Mouse (Mus musculus) midbrain, embryonic 11.5 days (tissue): ENCODE measurements around the gene Zfp74. TPM values are rescaled to one million over a fixed set of nuclear protein-coding genes. Genes with fewer than 3 reads are reported as not detected.

ENCODE experiments used
- ATAC-seq: fragments of 200-750 bp; cut with Nextera tagmentation; 2 replicates; pipeline ENCODE4 v1.8.0; 2017; ENCODE audit warnings: moderate TSS enrichment, moderate library complexity; ENCODE audit not compliant: low FRiP score
- DNase-seq: peaks from one replicate; pipeline ENCODE4 v3.0.0; 2015; ENCODE audit warnings: low spot score; ENCODE audit errors: missing footprints
- H3K27ac ChIP-seq: fragments of 300-500 bp; sonication (generic); 2 replicates; pipeline ENCODE4 v1.5.1; 2014; ENCODE audit warnings: low read depth, low read length
- H3K27me3 ChIP-seq: fragments of 300-500 bp; sonication (generic); 2 replicates; pipeline ENCODE4 v1.6.1; 2014; ENCODE audit warnings: mild to moderate bottlenecking, low read length, moderate library complexity, mixed read lengths; ENCODE audit not compliant: control insufficient read depth, insufficient read depth
- H3K36me3 ChIP-seq: fragments of 300-500 bp; sonication (generic); 2 replicates; pipeline ENCODE4 v1.6.1; 2014; ENCODE audit warnings: mild to moderate bottlenecking, low read length, moderate library complexity, mixed read lengths; ENCODE audit not compliant: control insufficient read depth, insufficient read depth
- H3K4me1 ChIP-seq: fragments of 300-500 bp; sonication (generic); 2 replicates; pipeline ENCODE4 v1.6.1; 2014; ENCODE audit warnings: low read length; ENCODE audit not compliant: control insufficient read depth, insufficient read depth
- H3K4me2 ChIP-seq: fragments of 300-500 bp; sonication (generic); 2 replicates; pipeline ENCODE4 v1.6.1; 2014; ENCODE audit warnings: mild to moderate bottlenecking, moderate library complexity
- H3K4me3 ChIP-seq: fragments of 300-500 bp; sonication (generic); 2 replicates; pipeline ENCODE4 v1.5.1; 2014; ENCODE audit warnings: low read depth, low read length
- H3K9ac ChIP-seq: fragments of 300-500 bp; sonication (generic); 2 replicates; pipeline ENCODE4 v1.6.1; 2014; ENCODE audit warnings: low read length
- H3K9me3 ChIP-seq: fragments of 300-500 bp; sonication (generic); 2 replicates; pipeline ENCODE4 v1.6.1; 2016; ENCODE audit warnings: low read length; ENCODE audit not compliant: control insufficient read depth
- WGBS: fragments of 180-500 bp; shearing (Covaris S2); extraction: QIAGEN DNeasy Blood & Tissue Kit; methylation state at CpG from one replicate; pipeline ENCODE4 v1.1.7; 2014; 5-methylcytosine and 5-hydroxymethylcytosine counted together
- polyA plus RNA-seq: library from polyadenylated mRNA; unstranded; fragments of >200 nt; fragmentation: Nextera tagmentation; extraction: Ambion mirVana; gene quantifications from 2 replicates; pipeline ENCODE4 v1.2.1, GENCODE M21; 2014

Gene Zfp74
- polyA plus RNA-seq, 1 experiment from 2014 or later: 10.6 TPM

- H3K9me3 ChIP-seq: no peaks in the 10 kb centered on the region
- no peak overlapping the region for H3K4me2 ChIP-seq
- H3K4me3 ChIP-seq: no peak overlapping the region
- H3K9ac ChIP-seq: no peak overlapping the region
- WGBS: 86% methylated on average over 11 of the region's 11 CpGs
- ATAC-seq (no peak), DNase-seq (peak; percentile 64)
- H3K36me3 ChIP-seq: no peaks in the 10 kb centered on the region
- no peaks in the 10 kb centered on the region for H3K4me1 ChIP-seq
- H3K27me3 ChIP-seq: no peaks in the 10 kb centered on the region
- no peak overlapping the region for H3K27ac ChIP-seq
Measured at GRCm38 (mm10) chr7:29958125-29958724, 4.3 kb upstream of the Zfp74 start.

GRCm38 (mm10) chr7:29956257-29956656, 2.4 kb upstream of the Zfp74 start:
- 0 out of 2 replicates have a peak, but pooled peaks cover under 1% of the 10 kb centered on the region for H3K36me3 ChIP-seq
- H3K9ac ChIP-seq: no peak overlapping the region
- no peaks in the 10 kb centered on the region for H3K9me3 ChIP-seq
- WGBS: 68% methylated on average over 9 of the region's 10 CpGs
- peak; percentile 69 for DNase-seq
- ATAC-seq: no peak
- no peak overlapping the region for H3K27ac ChIP-seq
- H3K27me3 ChIP-seq: no peaks in the 10 kb centered on the region
- no peak overlapping the region for H3K4me3 ChIP-seq
- H3K4me2 ChIP-seq: no peak overlapping the region
- no peaks in the 10 kb centered on the region for H3K4me1 ChIP-seq

GRCm38 (mm10) chr7:29954731-29955130, 842 bp upstream of the Zfp74 start:
- peak; percentile 93 for DNase-seq
- Histone ChIP-seq H3K9ac (no peak overlapping the region), H3K4me1 (no peaks in the 10 kb centered on the region), H3K36me3 (peaks cover 2% of the 10 kb centered on the region; the same call in 1 of the 2 replicates), H3K9me3 (no peaks in the 10 kb centered on the region), H3K27ac (no peak overlapping the region), H3K4me3 (no peak overlapping the region; the same call in 1 of the 2 replicates), H3K4me2 (no peak overlapping the region; the same call in 1 of the 2 replicates), H3K27me3 (no peaks in the 10 kb centered on the region)
- ATAC-seq: no peak
- 19% methylated on average over 4 of the region's 4 CpGs for WGBS

GRCm38 (mm10) chr7:29953086-29953485, 803 bp downstream of the Zfp74 start:
- no peak for ATAC-seq
- H3K4me1 ChIP-seq: no peaks in the 10 kb centered on the region
- H3K27me3 ChIP-seq: no peaks in the 10 kb centered on the region
- H3K27ac ChIP-seq: no peak overlapping the region
- 62% methylated on average over 10 of the region's 10 CpGs for WGBS
- H3K4me3 ChIP-seq: peak overlapping the region; percentile 42
- peak; percentile 84 for DNase-seq
- H3K36me3 ChIP-seq: peaks cover 2% of the 10 kb centered on the region; the same call in 1 of the 2 replicates
- H3K9me3 ChIP-seq: no peaks in the 10 kb centered on the region
- H3K9ac ChIP-seq: peak overlapping the region; percentile 74
- H3K4me2 ChIP-seq: peak overlapping the region; percentile 49

DNA sequence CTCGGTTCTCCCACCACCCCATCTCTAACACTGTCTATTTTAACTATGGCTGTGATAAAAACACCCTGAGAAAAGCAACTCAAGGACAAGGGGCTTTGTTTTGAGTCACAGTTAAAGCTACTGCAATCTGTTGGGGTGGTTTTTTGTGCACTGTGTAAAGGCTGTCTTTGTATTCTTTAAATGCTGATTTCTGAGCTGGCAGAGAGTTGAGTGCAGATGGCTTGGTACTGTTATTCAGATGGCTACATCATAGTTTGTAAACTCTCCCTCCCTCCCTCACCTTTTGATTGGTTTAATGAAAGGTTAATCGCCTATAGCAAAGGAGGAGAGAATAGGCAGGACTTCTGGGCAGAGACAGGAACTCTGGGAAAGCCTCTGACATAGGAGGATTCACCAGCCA, 9.7 kb downstream of the Zfp74 start:
- peaks cover 3% of the 10 kb centered on the region; the same call in 1 of the 2 replicates for H3K36me3 ChIP-seq

DNA sequence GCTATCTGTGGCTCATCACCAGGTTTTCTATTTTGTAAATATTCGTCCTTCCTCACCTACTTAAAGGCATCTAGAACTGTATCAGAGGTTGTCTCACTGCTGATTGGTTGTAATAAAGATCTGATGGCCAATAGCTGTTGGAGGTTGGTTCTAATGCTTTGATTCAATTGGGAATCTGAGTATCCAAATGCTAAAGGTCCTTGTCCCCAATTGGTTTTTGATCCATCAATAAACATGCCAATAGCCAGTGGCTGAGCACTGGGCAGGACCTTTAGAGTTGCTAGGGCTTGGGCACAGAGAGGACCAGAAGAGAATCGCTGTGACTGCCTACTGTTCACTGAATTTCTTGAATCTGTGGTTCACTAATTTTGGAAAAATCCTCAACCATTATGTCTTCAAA, 10.2 kb downstream of the Zfp74 start:
- DNase-seq: peak; percentile 2
- H3K27ac ChIP-seq: no peak overlapping the region
- no peaks in the 10 kb centered on the region for H3K9me3 ChIP-seq
- no peak overlapping the region for H3K9ac ChIP-seq
- no peak for ATAC-seq
- WGBS: 71% methylated on average over 2 of the region's 2 CpGs
- no peaks in the 10 kb centered on the region for H3K27me3 ChIP-seq
- H3K36me3 ChIP-seq: peaks cover 3% of the 10 kb centered on the region; the same call in 1 of the 2 replicates
- H3K4me3 ChIP-seq: no peak overlapping the region
- no peak overlapping the region for H3K4me2 ChIP-seq
- no peaks in the 10 kb centered on the region for H3K4me1 ChIP-seq

More for the DNA sequence above, 9.7 kb downstream of the Zfp74 start:
- Histone ChIP-seq H3K27ac (no peak overlapping the region), H3K9ac (no peak overlapping the region), H3K9me3 (no peaks in the 10 kb centered on the region), H3K4me1 (no peaks in the 10 kb centered on the region), H3K4me3 (no peak overlapping the region), H3K27me3 (no peaks in the 10 kb centered on the region), H3K4me2 (no peak overlapping the region)
- 85% methylated on average over 2 of the region's 2 CpGs for WGBS
- DNase-seq (peak; percentile 39), ATAC-seq (no peak)

- no peak overlapping the region for H3K9ac ChIP-seq
- DNase-seq: peak; percentile 31
- no peak for ATAC-seq
- H3K27me3 ChIP-seq: no peaks in the 10 kb centered on the region
- no peaks in the 10 kb centered on the region for H3K9me3 ChIP-seq
- H3K27ac ChIP-seq: no peak overlapping the region
- 56% methylated on average over 2 of the region's 2 CpGs for WGBS
- peaks cover 3% of the 10 kb centered on the region for H3K36me3 ChIP-seq
- no peak overlapping the region for H3K4me2 ChIP-seq
- no peak overlapping the region for H3K4me3 ChIP-seq
- H3K4me1 ChIP-seq: no peaks in the 10 kb centered on the region
Measured at GRCm38 (mm10) chr7:29942740-29943139, 11.1 kb downstream of the Zfp74 start.

DNA sequence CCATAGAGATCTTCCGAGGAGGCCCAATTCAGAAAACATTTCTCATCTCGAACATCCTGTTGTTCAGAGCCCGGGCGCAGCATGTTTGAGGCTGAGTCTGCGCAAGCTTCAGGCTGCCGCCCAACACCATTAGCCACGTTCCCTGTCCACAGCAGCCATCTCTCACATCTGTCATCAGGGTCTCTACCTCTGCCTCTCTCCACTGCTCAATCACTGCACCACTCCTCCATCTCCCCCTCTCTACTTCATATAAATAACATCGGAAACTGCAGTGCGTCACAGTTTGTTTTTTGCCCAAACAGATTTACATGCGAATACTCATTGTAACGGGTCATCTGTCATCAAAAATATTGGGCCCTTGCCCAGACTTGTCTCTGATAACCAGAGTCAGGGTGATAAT, 12.9 kb downstream of the Zfp74 start:
- no peak overlapping the region for H3K9ac ChIP-seq
- H3K4me1 ChIP-seq: no peaks in the 10 kb centered on the region
- 95% methylated on average over 11 of the region's 11 CpGs for WGBS
- H3K9me3 ChIP-seq: no peaks in the 10 kb centered on the region
- ATAC-seq (no peak), DNase-seq (no peak)
- no peak overlapping the region for H3K27ac ChIP-seq
- no peak overlapping the region for H3K4me3 ChIP-seq
- H3K36me3 ChIP-seq: peaks cover 9% of the 10 kb centered on the region
- H3K4me2 ChIP-seq: no peak overlapping the region
- H3K27me3 ChIP-seq: no peaks in the 10 kb centered on the region

- H3K36me3 ChIP-seq: peaks cover 24% of the 10 kb centered on the region
- H3K27me3 ChIP-seq: no peaks in the 10 kb centered on the region
Measured at GRCm38 (mm10) chr7:29938856-29939255, 15.0 kb downstream of the Zfp74 start.

More at GRCm38 (mm10) chr7:29938856-29939255, 15.0 kb downstream of the Zfp74 start:
- no peaks in the 10 kb centered on the region for H3K4me1 ChIP-seq
- no peak overlapping the region for H3K27ac ChIP-seq
- no peak overlapping the region for H3K4me3 ChIP-seq
- H3K9me3 ChIP-seq: no peaks in the 10 kb centered on the region
- ATAC-seq: no peak
- 80% methylated on average over 6 of the region's 6 CpGs for WGBS
- no peak overlapping the region for H3K4me2 ChIP-seq
- peak; percentile 45 for DNase-seq
- H3K9ac ChIP-seq: no peak overlapping the region
